Mouse (Mus musculus): Measurements from ENCODE around the gene Crabp2.

Gene Crabp2

DNA sequence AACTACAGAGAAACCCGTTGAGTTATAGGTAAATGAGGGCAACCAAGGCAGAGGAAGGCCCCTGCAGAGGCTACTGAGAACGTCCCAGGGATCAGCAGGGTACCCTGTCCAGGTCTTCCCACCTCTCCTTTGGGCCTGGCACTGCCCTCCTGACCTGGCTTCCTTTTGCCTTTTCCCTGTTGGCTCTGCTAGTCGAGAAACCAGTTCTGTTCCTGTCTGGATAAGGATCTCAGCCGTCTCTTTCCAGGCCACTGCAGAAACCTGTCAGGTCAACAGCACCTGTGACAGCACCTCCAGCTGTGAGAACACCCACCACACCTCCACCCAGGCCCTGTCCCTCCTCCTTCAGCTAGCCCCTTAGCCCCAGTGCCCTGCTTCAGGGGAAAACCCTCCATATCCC lies 10.0 kb downstream of the Crabp2 start:
- DNase-seq (ENCODE audit: low read depth, low spot score): no peak

GRCm38 (mm10) chr3:87958967-87959366 lies 10.5 kb downstream of the Crabp2 start:
- no peak for DNase-seq (ENCODE audit: low read depth, low spot score)

DNA sequence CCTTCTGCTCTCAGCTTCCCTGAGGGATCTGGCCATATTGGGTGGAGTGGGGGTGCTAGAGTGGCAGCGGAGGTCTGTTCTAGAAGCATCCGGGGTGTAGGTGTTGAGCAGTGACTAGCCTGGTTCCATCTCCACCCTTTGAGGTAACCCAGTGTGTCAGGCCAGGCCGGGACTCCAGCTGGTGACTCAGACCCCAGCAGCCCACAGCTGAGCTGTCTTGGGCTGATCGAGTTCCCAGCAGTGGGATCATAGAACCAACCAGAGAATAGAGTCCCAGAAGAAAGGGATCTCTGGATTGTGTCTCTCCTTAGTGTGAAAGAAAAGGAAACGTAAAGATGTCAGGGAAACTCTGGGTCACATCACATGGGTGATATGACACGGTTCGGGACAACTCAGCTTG lies 10.9 kb downstream of the Crabp2 start:
- no peak for DNase-seq (ENCODE audit: low read depth, low spot score)

- DNase-seq (ENCODE audit: low read depth, low spot score): no peak
Measured at GRCm38 (mm10) chr3:87960191-87960585, 11.7 kb downstream of the Crabp2 start.

DNA sequence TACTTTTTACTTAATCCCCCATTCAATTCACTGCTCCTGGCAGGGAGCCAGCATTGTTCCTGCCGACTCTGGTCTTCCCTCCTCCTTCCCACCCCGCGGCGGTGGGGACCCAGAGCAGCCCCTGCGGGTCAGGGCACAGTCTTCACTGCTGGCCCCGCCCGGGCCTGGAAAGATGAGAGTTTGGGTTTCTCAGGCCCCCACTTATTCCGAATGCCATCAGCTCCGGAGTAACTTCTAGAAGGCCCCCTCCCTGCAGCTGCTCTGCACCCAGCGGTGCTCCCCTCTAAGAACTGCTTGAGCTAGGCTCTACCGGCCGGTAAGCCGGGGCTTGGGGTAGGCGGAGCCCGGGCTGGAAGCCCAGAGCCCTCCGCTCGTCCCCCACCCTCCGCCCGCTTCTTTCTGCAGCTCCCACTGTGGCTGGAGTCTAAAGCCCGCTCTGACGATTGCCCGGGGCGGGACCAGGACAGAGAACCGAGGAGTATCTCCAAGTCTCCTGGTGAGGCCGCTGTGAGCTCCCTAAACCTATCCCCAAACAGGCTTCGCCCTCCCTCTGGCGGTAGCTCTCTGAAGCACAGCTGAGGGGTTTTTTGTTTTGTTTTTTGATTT lies 12.2 kb downstream of the Crabp2 start:
- DNase-seq (ENCODE audit: low read depth, low spot score): peak; percentile 90

DNA sequence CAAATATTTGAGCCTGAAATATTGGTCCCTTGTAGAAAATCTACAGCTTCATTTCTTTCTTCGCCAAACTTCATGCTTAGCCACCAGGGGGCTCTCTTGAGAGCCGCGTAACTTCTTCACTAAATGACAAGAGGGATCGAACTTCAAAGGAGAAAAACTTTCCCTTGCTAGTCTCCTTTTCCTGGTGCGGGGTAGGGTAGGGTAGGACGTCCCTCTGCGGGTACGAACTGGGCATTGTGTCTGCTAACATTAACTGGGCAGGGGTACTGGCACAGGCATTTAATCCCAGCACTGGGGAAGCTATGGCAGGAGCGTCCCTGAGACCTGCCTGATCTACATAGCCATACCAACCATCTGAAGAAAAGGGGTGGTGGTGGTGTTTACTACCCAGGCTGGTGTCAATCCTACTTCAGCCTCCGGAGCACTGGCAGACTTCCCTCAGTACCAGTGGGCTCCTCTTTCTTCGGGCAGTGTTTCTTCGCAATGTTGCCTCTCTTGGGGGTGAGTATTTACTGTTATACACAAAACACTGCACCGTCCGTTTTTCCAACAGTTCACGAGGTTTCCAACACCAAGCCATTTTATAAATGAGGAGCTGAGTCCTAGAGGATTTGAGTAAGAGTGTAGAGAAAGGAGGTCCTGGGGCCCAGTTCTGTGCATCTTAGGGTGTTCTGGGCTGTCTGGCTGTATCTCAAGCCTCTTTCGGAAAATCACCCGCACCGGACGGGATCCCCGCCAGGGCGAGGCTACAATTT lies 21.9 kb downstream of the Crabp2 start:
- no peak for DNase-seq (ENCODE audit: low read depth, low spot score)

GRCm38 (mm10) chr3:87970939-87971488 lies 22.5 kb downstream of the Crabp2 start, which contains the start of gene Nes:
Nes (plus strand) TSS chr3:87971078.
- peak; percentile 68 for DNase-seq (ENCODE audit: low read depth, low spot score)

DNA sequence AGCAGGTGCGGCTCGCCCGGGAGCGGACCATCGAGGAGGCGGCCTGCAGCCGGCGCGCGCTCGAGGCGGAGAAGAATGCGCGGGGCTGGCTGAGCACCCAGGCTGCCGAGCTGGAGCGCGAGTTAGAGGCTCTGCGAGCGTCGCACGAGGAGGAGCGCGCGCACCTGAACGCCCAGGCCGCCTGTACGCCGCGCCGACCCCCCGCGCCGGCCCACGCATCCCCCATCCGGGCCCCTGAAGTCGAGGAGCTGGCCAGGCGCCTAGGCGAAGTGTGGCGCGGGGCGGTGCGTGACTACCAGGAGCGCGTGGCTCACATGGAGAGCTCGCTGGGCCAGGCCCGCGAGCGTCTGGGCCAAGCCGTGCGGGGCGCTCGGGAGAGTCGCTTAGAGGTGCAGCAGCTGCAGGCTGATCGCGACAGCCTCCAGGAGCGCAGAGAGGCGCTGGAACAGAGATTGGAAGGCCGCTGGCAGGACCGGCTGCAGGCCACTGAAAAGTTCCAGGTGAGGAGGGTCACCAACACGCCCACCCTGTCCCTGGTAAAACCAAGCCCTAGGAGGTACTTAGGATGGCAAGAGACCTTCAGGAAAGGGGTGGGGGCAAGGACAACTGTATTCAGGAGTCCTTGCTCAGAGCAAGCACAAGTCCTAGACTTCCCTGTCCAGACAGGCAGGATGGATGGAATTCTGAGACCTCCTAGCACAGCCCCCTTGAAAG lies 23.2 kb downstream of the Crabp2 start:
- no peak for DNase-seq (ENCODE audit: low read depth, low spot score)

DNA sequence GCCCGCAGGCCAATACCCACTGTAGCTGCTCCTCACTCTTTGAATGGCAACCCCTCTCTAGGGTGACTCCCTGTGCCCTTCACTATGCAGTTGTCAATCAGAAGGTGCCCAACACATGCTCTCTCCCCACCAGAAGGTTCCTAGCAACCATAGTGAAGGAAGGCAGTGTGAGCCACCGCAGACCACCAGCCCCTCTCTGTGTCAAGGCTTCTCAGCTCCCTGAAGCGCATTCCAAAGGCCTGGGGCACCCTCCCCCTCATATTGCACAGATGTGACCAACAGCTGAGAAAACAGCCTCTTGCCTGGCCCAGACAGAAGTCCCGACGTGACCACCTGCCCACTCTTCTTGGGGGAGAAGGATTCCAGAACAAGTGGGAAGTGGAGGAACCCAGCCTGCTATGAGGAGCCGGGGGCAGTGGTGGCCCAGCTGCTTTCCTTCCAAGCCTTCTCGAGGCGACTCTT lies 23.8 kb downstream of the Crabp2 start:
- no peak for DNase-seq (ENCODE audit: low read depth, low spot score)

DNA sequence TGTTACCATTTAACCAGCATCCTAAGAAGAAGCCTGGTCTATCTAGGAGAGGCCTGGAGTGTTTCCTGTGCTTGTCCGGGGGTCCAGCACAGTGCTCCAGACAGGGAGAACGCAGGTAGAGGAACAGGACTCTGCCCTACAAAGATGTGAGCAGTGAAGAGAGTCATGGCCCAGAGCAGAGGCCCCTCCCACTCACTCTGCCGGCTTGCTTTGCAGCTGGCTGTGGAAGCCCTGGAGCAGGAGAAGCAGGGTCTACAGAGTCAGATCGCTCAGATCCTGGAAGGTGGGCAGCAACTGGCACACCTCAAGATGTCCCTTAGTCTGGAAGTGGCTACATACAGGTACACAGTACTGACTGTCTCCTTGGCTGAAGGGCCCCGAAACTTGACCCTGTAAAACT lies 24.3 kb downstream of the Crabp2 start:
- DNase-seq (ENCODE audit: low read depth, low spot score): no peak

- DNase-seq (ENCODE audit: low read depth, low spot score): no peak
Measured at GRCm38 (mm10) chr3:87973593-87974380, 25.3 kb downstream of the Crabp2 start.

DNA sequence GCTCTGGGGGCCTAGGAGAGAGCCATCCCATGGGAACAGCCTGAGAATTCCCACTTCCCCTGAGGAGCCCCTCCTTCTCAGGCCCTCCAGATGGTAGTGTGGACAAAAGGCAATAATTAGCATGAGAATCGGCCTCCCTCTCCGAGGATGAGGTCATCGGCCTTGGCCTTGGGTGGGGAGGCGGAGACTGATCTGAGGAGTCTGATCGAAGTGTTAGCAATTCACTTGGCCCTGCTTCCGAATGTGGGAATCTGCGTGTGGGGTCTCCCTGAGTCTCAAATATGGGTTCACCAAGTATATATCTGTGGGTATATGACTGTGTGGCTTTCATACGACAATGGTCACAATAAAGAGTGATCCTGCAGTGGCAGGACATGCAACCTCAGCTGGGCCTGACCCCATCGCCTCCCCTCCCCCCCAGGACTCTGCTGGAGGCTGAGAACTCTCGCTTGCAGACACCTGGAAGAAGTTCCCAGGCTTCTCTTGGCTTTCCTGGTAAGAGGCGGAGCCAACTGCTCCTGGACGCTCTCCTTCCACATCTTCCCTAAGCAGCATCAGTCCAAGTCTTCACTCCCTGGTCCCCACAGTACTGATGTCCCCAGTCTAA lies 26.0 kb downstream of the Crabp2 start:
- peak; percentile 83 for DNase-seq (ENCODE audit: low read depth, low spot score)

DNA sequence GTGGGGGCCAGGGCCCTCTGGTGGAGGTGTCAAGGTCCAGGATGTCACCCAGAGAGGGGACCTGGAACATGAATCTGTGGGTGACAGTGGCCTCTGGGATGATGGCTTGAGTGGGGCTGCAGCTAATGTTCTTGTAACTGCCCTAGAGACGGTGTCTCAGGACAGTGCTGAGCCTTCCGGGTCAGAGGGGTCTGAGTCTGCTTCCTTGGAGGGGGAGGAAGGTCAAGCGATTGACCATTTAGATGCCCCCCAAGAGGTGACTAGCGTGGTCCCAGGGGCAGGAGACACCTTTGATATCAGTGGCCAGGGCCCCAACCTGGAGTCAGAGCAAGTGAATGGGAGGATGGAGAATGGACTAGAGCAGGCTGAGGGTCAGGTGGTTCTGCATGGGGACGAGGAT lies 31.0 kb downstream of the Crabp2 start:
- no peak for DNase-seq (ENCODE audit: low read depth, low spot score)

- DNase-seq (ENCODE audit: low read depth, low spot score): no peak
Measured at GRCm38 (mm10) chr3:87980085-87980484, 31.6 kb downstream of the Crabp2 start.

DNA sequence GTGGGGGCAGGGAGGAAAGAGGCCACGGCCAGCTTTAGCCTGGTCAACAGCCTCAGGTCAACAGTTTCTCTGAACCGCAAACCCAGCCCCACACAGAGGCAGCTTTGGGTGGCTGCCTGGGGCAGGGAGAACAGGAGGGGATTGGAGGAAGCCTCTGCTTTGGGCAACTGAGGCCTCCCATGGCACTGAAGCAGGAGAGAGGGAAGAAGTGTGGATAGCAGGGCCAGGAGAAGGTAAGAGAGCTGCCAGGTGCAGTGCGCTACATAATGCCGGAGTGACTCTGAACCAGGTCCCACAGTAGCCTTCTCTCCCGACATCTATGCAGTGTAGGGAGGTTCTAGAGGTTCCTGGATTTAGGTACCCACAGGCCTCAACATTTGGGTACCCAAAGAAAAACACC lies 32.3 kb downstream of the Crabp2 start:
- DNase-seq (ENCODE audit: low read depth, low spot score): no peak

DNA sequence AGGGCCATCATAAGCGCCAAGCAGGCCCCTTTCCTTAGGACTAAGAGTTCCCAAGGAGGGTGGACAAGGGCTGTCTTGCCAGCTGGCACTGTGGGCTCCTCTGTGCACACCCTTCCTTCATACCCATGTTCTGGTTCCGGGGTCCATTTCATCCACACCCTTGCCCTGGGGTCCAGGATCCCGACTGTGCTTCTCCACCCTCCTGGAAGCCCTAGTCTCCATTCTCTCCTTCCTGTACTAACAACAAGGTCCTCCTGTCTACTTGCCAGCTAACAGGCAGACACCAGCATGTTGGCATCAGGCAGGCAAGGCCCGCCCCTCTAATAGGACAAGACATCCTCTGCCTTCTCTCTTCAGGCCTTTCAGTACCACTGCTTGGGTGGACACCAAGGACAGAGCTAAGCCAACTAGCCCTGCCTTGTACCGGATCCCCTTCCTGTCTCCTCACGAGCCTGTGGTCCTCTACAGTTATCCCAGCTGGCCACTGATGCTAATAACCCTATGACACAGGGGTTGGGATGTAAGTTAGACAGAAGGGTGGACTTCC lies 32.8 kb downstream of the Crabp2 start:
- DNase-seq (ENCODE audit: low read depth, low spot score): no peak

DNA sequence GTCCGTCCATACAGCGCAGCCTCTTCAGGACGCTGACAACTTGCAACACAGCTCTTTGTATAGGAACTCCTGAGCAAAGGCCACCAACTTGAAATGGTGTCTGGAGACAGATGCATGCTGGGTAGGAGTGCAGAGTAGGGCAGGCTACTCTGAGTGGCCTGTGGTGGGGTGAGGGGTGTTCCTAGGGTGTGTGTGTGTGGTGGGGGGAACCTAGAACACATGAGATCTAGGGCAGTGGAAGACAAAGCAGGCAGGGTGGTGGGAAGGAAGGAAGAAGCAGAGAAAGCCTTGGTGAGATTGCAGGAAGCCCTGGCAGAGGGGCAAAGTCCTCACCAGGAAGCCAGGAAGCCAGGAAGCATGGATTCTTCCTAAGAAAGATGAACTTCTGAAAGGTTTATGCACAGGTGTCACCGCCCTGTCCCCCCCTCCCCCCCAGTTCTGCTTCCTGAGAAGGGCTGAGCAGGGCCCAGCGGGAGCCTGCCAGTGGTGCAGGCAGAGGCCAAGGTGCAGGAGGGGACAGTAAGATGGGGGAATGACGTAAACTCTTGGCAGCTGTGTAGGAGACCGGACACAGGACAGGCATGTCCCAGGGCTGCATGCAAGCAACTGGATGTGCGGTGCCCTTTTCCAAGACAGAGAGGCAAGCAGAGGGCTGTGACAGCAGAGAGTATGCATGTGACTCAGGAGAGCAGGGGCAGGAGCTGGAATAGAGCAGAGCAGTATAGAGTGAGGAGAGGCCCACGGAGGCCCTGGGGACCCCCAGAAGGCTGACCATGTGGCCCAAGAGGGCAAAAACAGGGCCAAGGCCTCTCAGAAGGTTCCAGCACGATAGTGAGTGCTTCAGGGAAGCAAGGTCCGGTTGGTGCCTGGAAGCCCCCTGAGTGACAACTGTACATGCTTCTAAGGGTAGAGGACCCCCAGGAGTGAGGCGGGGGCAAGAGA lies 33.7 kb downstream of the Crabp2 start:
- DNase-seq (ENCODE audit: low read depth, low spot score): no peak

DNA sequence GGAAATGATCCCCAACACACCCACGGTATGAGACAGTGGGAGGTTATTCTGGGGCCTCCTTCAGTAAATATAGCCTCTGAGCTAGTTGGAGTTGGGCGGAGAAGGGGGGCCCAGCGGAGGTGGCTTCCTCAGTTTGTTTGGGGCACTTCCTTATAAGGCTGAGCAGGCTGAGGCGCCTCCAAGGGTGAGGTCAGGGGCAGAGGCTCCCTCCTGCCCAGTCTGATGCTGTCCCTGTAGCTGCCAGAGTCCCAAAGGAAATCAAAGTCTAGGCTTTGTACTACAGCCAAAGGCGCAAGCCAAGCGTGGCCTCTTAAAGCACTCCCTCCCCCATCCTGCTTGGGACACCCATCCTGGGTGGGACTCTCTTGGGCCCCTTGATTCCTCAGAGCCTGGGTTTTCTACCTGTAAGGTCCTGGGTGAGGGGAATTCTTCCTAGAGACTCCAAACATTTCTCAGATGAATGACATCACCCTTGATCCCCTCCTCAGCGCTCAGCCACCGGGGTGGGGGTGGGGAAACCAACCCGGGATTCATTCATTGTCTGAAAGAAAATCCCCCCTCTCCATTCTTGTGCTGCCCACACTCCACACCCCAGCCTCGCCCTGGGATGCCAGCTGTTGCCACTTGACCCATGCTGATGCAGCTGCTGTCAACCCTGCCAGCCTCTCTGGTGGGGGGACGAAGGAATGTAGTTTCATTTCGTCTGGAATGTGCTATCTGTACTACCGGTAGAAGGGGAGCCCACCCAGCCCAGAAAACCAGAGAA lies 34.6 kb downstream of the Crabp2 start:
- DNase-seq (ENCODE audit: low read depth, low spot score): no peak

GRCm38 (mm10) chr3:87983627-87984026 lies 35.2 kb downstream of the Crabp2 start:
- no peak for DNase-seq (ENCODE audit: low read depth, low spot score)

Data from WW6 (cell line).